Mouse (Mus musculus): ENCODE measurements around the gene Cox10. TPM values are rescaled to one million over a fixed set of nuclear protein-coding genes. Genes with fewer than 3 reads are reported as not detected.

The Cox10 gene
- total and polyA plus RNA-seq, 2 experiments from 2014 or later, result 21.5 to 36.4 TPM

GRCm38 (mm10) chr11:64079727-64080081, 436 bp upstream of the Cox10 start:
- WGBS, result 0% methylated on average over 8 of the region's 8 CpGs

GRCm38 (mm10) chr11:64076212-64076611, 3.1 kb downstream of the Cox10 start:
- WGBS, result 94% methylated on average over 4 of the region's 4 CpGs
- H3K27ac ChIP-seq (ENCODE audit: low read depth, low read length), result no peak overlapping the region
- H3K9ac ChIP-seq (replicated peaks; ENCODE audit: low read length, poor library complexity, severe bottlenecking), result no peak overlapping the region
- TF ChIP-seq CTCF (IDR thresholded peaks at IDR 0.05), result no peak
- H3K36me3 ChIP-seq (ENCODE audit: insufficient read depth, low read length), result peaks cover 7% of the 10 kb centered on the region; the same call in 1 of the 2 replicates
- no peaks in the 10 kb centered on the region for H3K27me3 ChIP-seq (ENCODE audit: insufficient read depth, low read length)
- H3K4me1 ChIP-seq (ENCODE audit: insufficient read depth, low read length), result peaks cover 10% of the 10 kb centered on the region; the same call in 1 of the 2 replicates
- ATAC-seq (ENCODE audit: low FRiP score), result no peak
- no peaks in the 10 kb centered on the region for H3K9me3 ChIP-seq (ENCODE audit: low read length)
- no peak overlapping the region for H3K4me3 ChIP-seq (ENCODE audit: low read depth, low read length)
- DNase-seq (ENCODE audit: low spot score), result no peak
- H3K4me2 ChIP-seq (ENCODE audit: low read depth, low read length, poor library complexity, severe bottlenecking), result no peak overlapping the region

More at GRCm38 (mm10) chr11:64079727-64080081, 436 bp upstream of the Cox10 start:
- H3K4me1 ChIP-seq (ENCODE audit: insufficient read depth, low read length), result peaks cover 10% of the 10 kb centered on the region; the same call in 1 of the 2 replicates
- ATAC-seq (ENCODE audit: low FRiP score) (no peak), DNase-seq (ENCODE audit: low spot score) (no peak)
- H3K4me2 ChIP-seq (ENCODE audit: low read depth, low read length, poor library complexity, severe bottlenecking), result peak overlapping the region; percentile 63
- no peaks in the 10 kb centered on the region for H3K9me3 ChIP-seq (ENCODE audit: low read length)
- no peaks in the 10 kb centered on the region for H3K27me3 ChIP-seq (ENCODE audit: insufficient read depth, low read length)
- no peak for TF ChIP-seq CTCF (IDR thresholded peaks at IDR 0.05)
- peak overlapping the region; percentile 82 for H3K27ac ChIP-seq (ENCODE audit: low read depth, low read length)
- no peaks in the 10 kb centered on the region for H3K36me3 ChIP-seq (ENCODE audit: insufficient read depth, low read length)
- peak overlapping the region; percentile 86 for H3K4me3 ChIP-seq (ENCODE audit: low read depth, low read length)
- H3K9ac ChIP-seq (replicated peaks; ENCODE audit: low read length, poor library complexity, severe bottlenecking), result peak overlapping the region; percentile 81

DNA sequence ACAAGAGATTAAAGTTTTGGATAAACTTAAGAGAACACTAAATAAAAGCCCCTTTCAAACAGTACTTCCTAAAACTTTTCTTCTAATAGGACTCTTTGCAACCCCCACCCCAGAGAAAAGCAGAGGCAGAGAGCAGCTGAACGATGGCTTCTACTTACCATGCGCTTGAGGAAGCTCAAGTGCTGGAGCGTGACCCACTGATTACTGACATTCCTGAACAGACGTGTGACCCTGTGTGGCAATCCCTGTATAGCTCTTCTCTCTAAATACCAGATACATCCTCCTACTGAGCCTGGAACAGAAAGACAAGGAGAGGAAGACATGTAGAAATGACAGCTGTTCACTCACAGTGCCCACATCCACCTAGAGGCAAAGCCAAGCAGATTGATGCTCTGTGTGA, 5.9 kb downstream of the Cox10 start:
- 73% methylated on average over 4 of the region's 4 CpGs for WGBS
- Histone ChIP-seq H3K4me1 (ENCODE audit: insufficient read depth, low read length) (0 out of 2 replicates have a peak, but pooled peaks cover 6% of the 10 kb centered on the region), H3K4me3 (ENCODE audit: low read depth, low read length) (no peak overlapping the region), H3K9me3 (ENCODE audit: low read length) (no peaks in the 10 kb centered on the region), H3K27me3 (ENCODE audit: insufficient read depth, low read length) (no peaks in the 10 kb centered on the region), H3K36me3 (ENCODE audit: insufficient read depth, low read length) (peaks cover 21% of the 10 kb centered on the region; the same call in 1 of the 2 replicates), H3K4me2 (ENCODE audit: low read depth, low read length, poor library complexity, severe bottlenecking) (no peak overlapping the region), H3K27ac (ENCODE audit: low read depth, low read length) (no peak overlapping the region), H3K9ac (replicated peaks; ENCODE audit: low read length, poor library complexity, severe bottlenecking) (no peak overlapping the region)
- DNase-seq (ENCODE audit: low spot score) (no peak), ATAC-seq (ENCODE audit: low FRiP score) (no peak)
- TF ChIP-seq CTCF (IDR thresholded peaks at IDR 0.05), result no peak

GRCm38 (mm10) chr11:64071536-64071935, 7.7 kb downstream of the Cox10 start:
- H3K27ac ChIP-seq (ENCODE audit: low read depth, low read length), result no peak overlapping the region
- no peak overlapping the region for H3K4me2 ChIP-seq (ENCODE audit: low read depth, low read length, poor library complexity, severe bottlenecking)
- TF ChIP-seq CTCF (IDR thresholded peaks at IDR 0.05), result no peak
- H3K36me3 ChIP-seq (ENCODE audit: insufficient read depth, low read length), result peaks cover 33% of the 10 kb centered on the region; the same call in 1 of the 2 replicates
- DNase-seq (ENCODE audit: low spot score) (no peak), ATAC-seq (ENCODE audit: low FRiP score) (no peak)
- H3K27me3 ChIP-seq (ENCODE audit: insufficient read depth, low read length), result no peaks in the 10 kb centered on the region
- H3K4me3 ChIP-seq (ENCODE audit: low read depth, low read length), result no peak overlapping the region
- no peaks in the 10 kb centered on the region for H3K9me3 ChIP-seq (ENCODE audit: low read length)
- no peaks in the 10 kb centered on the region for H3K4me1 ChIP-seq (ENCODE audit: insufficient read depth, low read length)
- 94% methylated on average over 12 of the region's 12 CpGs for WGBS
- H3K9ac ChIP-seq (replicated peaks; ENCODE audit: low read length, poor library complexity, severe bottlenecking), result no peak overlapping the region

DNA sequence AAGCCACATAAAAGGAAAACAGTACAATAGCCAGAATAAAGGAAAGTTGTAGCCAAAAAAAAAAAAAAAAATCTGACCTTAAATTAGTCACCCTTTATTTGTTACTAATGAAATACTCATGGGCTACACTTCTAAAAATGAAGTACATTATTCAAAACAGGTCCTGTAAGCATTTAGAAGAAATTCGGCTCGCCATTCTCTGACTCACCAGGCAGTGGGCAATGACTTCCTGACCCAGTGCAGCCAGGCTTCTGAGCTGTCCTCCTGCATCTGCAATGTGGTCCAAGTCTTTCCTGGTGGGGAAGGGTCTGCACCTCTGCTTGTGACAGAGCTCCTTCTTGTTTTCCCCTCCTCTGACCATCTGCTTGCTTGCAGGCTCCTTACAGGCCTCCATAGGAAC, 13.3 kb downstream of the Cox10 start:
- 87% methylated on average over 2 of the region's 2 CpGs for WGBS
- no peak overlapping the region for H3K4me2 ChIP-seq (ENCODE audit: low read depth, low read length, poor library complexity, severe bottlenecking)
- peaks cover 27% of the 10 kb centered on the region; the same call in 1 of the 2 replicates for H3K36me3 ChIP-seq (ENCODE audit: insufficient read depth, low read length)
- no peaks in the 10 kb centered on the region for H3K9me3 ChIP-seq (ENCODE audit: low read length)
- no peak overlapping the region for H3K27ac ChIP-seq (ENCODE audit: low read depth, low read length)
- H3K9ac ChIP-seq (replicated peaks; ENCODE audit: low read length, poor library complexity, severe bottlenecking), result no peak overlapping the region
- no peak overlapping the region for H3K4me3 ChIP-seq (ENCODE audit: low read depth, low read length)
- no peaks in the 10 kb centered on the region for H3K27me3 ChIP-seq (ENCODE audit: insufficient read depth, low read length)
- TF ChIP-seq CTCF (IDR thresholded peaks at IDR 0.05), result no peak
- DNase-seq (ENCODE audit: low spot score) (no peak), ATAC-seq (ENCODE audit: low FRiP score) (no peak)
- H3K4me1 ChIP-seq (ENCODE audit: insufficient read depth, low read length), result no peaks in the 10 kb centered on the region

GRCm38 (mm10) chr11:64063130-64063529, 16.1 kb downstream of the Cox10 start:
- no peak overlapping the region for H3K27ac ChIP-seq (ENCODE audit: low read depth, low read length)
- no peak for DNase-seq (ENCODE audit: low spot score)
- H3K9me3 ChIP-seq (ENCODE audit: low read length), result no peaks in the 10 kb centered on the region
- WGBS, result 87% methylated on average over 3 of the region's 3 CpGs
- ATAC-seq (ENCODE audit: low FRiP score), result no peak
- peaks cover 20% of the 10 kb centered on the region; the same call in 1 of the 2 replicates for H3K36me3 ChIP-seq (ENCODE audit: insufficient read depth, low read length)
- no peak overlapping the region for H3K9ac ChIP-seq (replicated peaks; ENCODE audit: low read length, poor library complexity, severe bottlenecking)
- no peaks in the 10 kb centered on the region for H3K4me1 ChIP-seq (ENCODE audit: insufficient read depth, low read length)
- H3K27me3 ChIP-seq (ENCODE audit: insufficient read depth, low read length), result no peaks in the 10 kb centered on the region
- no peak overlapping the region for H3K4me3 ChIP-seq (ENCODE audit: low read depth, low read length)
- no peak for TF ChIP-seq CTCF (IDR thresholded peaks at IDR 0.05)
- no peak overlapping the region for H3K4me2 ChIP-seq (ENCODE audit: low read depth, low read length, poor library complexity, severe bottlenecking)

Measured in midbrain, postnatal 0 days (tissue).